Mouse (Mus musculus) cerebellum, postnatal 25 days (tissue): Measurements from ENCODE around the gene Hivep1.

ENCODE experiments used
- DNase-seq, 2 experiments: peaks; one replicate each; pipeline ENCODE4 v3.0.0; 2021; ENCODE audit warnings: mixed read lengths in 2 of 2

Hivep1 gene

DNA sequence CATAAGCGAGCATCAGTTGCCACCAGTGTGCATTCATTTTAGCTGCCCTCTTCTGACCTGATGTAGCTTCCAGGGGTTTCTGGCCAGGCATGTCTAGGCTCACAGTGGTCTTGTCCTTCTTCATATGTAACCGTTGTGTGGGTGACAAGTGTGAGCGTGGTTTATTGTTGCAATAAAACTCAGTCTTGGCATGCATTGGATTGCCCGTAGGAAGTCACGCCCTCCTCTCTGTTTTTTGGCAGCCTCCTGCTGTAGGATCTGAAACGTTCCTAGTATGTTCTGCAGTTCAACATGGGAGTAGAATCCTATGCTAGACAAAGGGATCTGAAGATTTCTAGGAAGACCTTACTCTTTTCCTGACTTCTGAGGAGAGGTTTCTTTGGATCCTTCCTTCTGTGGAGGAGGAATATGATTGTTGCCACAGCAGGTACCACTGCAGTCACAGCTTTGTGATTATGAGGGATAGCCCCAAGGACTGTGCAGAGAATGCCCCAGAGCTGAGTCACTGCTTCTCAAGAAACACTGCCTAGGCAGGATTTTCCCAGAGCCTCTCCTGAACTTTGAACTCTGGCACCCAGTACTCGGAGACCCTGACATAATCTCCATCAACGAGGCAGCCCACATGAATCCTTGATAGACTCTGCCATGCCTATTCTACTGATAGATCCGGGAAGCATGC, 182.1 kb downstream of the Hivep1 start:
- DNase-seq: no peak

DNA sequence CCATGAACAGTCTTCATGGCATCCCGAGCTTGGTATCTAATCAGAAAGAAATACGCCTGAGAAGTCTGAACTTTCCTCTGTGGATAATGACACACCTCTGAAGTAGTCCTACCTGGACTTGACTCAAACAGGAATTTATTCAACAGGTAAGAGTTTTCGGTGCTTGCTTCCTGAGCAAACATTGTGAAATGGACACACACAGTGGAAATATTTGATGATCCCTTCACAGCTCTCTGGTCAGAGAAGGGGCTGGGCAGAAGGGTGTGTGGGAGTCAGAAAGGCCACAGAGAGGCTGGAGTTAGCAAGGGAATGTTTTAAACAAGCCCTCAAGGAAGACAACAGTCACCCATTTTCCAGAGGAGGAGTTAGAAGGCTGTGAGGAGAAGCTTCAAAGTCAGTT, 186.7 kb downstream of the Hivep1 start:
- DNase-seq: no peak

DNA sequence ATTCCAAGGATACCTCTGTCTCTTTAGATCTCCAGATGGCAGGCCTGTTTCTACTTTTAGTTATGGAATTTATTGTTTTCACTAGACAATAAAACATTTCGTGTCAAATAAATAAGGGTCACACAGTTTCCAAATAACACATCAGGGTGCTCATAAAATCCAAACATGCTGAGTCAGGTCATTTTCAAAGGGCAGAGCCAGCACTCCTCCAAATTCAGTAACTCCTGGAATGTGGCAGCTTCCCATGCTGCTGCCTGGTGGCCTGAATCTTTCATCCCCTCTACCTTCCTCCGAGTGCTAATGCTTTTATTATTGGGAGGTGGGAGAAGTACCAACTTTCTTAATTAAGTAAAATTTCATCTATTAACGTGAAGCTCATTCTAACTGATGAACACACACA, 190.3 kb downstream of the Hivep1 start:
- DNase-seq: no peak
